8 mouse cellular contexts compared by ENCODE assay signal in genomic region chr3:137952225-137952913, GRCm38 (mm10). TPM values are rescaled to one million over a fixed set of nuclear protein-coding genes. Genes with fewer than 3 reads are reported as not detected.
DNase-seq lines count a peak whose midpoint lies in the region; ATAC-seq lines count a peak whose summit lies in the region.

No protein-coding gene starts in this region.

- no peaks in the 10 kb centered on the region for H3K36me3 ChIP-seq in forebrain, embryonic 14.5 days (ENCODE audit: control insufficient read depth, insufficient read depth, low read length)
- H3K36me3 ChIP-seq in intestine, embryonic 14.5 days (ENCODE audit: control insufficient read depth, insufficient read depth, low read length) = no peaks in the 10 kb centered on the region

- H3K4me3 ChIP-seq in forebrain, embryonic 14.5 days (ENCODE audit: low read depth, low read length) = no peak overlapping the region
- no peak overlapping the region for H3K4me3 ChIP-seq in intestine, embryonic 14.5 days (ENCODE audit: low read depth, low read length)

- peak; percentile 70 for DNase-seq in right cerebral cortex, adult 18-20 months
- no peak for DNase-seq in right cerebral cortex, postnatal 4 days
- DNase-seq in adipocyte (ENCODE audit: low spot score) = peak; percentile 52
- DNase-seq in forebrain, embryonic 14.5 days (ENCODE audit: low spot score) = no peak
- no peak for DNase-seq in intestine, embryonic 14.5 days (ENCODE audit: low spot score)
- peak; percentile 76 for DNase-seq in yolk sac, embryonic 10.5 days (ENCODE audit: low spot score)
- DNase-seq in T-cell, adult 2 months (ENCODE audit: low spot score) = no peak

- 0 out of 2 replicates have a peak, but pooled peaks cover 3% of the 10 kb centered on the region for H3K4me1 ChIP-seq in forebrain, embryonic 14.5 days (ENCODE audit: control insufficient read depth, insufficient read depth, low read length)
- peaks cover 19% of the 10 kb centered on the region; the same call in 1 of the 2 replicates for H3K4me1 ChIP-seq in intestine, embryonic 14.5 days (replicated peaks; ENCODE audit: control insufficient read depth, insufficient read depth, low read length)

- no peaks in the 10 kb centered on the region for H3K9me3 ChIP-seq in forebrain, embryonic 14.5 days (replicated peaks; ENCODE audit: control insufficient read depth, low read length)
- no peaks in the 10 kb centered on the region for H3K9me3 ChIP-seq in intestine, embryonic 14.5 days (ENCODE audit: control insufficient read depth, low read length)

- no peaks in the 10 kb centered on the region for H3K27me3 ChIP-seq in forebrain, embryonic 14.5 days (replicated peaks; ENCODE audit: control insufficient read depth, insufficient read depth, low read length)
- no peaks in the 10 kb centered on the region for H3K27me3 ChIP-seq in intestine, embryonic 14.5 days (replicated peaks; ENCODE audit: control insufficient read depth, insufficient read depth, low read length)

- no peak overlapping the region for H3K9ac ChIP-seq in forebrain, embryonic 14.5 days (ENCODE audit: low read length)
- H3K9ac ChIP-seq in intestine, embryonic 14.5 days (ENCODE audit: low read length) = no peak overlapping the region

- H3K4me2 ChIP-seq in forebrain, embryonic 14.5 days (ENCODE audit: low read length) = no peak overlapping the region
- H3K4me2 ChIP-seq in intestine, embryonic 14.5 days (ENCODE audit: low read length) = no peak overlapping the region

- peak; percentile 33; the same call in 1 of the 2 replicates for ATAC-seq in forebrain, embryonic 14.5 days
- ATAC-seq in intestine, embryonic 14.5 days (replicated peaks; ENCODE audit: low FRiP score, low TSS enrichment, low read depth) = peak; percentile 86
- peak; percentile 54 for ATAC-seq in megakaryocyte progenitor cell, adult 5-6 weeks (replicated peaks; ENCODE audit: poor library complexity)

- WGBS in forebrain, embryonic 14.5 days = 92% methylated on average over 4 of the region's 4 CpGs
- WGBS in intestine, embryonic 14.5 days = 44% methylated on average over 4 of the region's 4 CpGs

- H3K27ac ChIP-seq in forebrain, embryonic 14.5 days (ENCODE audit: low read depth, low read length) = peak overlapping the region; percentile 56; the same call in 1 of the 2 replicates
- H3K27ac ChIP-seq in intestine, embryonic 14.5 days (ENCODE audit: low read depth) = peak overlapping the region; percentile 33; the same call in 1 of the 2 replicates

RNA-seq across cellular contexts. Expression of gene Dapp1, which starts 29.0 kb away (rescaled TPM):
- 2.4 and 4.4 TPM in 2 replicates for polyA plus RNA-seq in forebrain, embryonic 14.5 days (2014; fragmentation: Nextera tagmentation; extraction: Ambion mirVana)
- 14.4 and 14.5 TPM in 2 replicates for polyA plus RNA-seq in intestine, embryonic 14.5 days (2014; fragmentation: Nextera tagmentation; extraction: Ambion mirVana)
- 79.2 and 99.7 TPM in 2 replicates for total RNA-seq in megakaryocyte progenitor cell, adult 5-6 weeks (2015)
- total RNA-seq in megakaryocyte progenitor cell, adult 5-6 weeks (2017) = 129 and 154 TPM in 2 replicates

RNA-seq across cellular contexts. Expression of gene Lamtor3, which starts 34.1 kb away (rescaled TPM):
- 143 and 153 TPM in 2 replicates for polyA plus RNA-seq in forebrain, embryonic 14.5 days (2014; fragmentation: Nextera tagmentation; extraction: Ambion mirVana)
- polyA plus RNA-seq in intestine, embryonic 14.5 days (2014; fragmentation: Nextera tagmentation; extraction: Ambion mirVana) = 106 and 110 TPM in 2 replicates
- 61.3 and 77.5 TPM in 2 replicates for total RNA-seq in megakaryocyte progenitor cell, adult 5-6 weeks (2015)
- total RNA-seq in megakaryocyte progenitor cell, adult 5-6 weeks (2017) = 66.2 and 76.7 TPM in 2 replicates

Comparison
In these comparisons a context has a peak if more than half of its experiments do, and no peak if none do; other contexts are left out.
1. DNase-seq: peak in right cerebral cortex, adult 18-20 months (single experiment), adipocyte (single experiment) and yolk sac, embryonic 10.5 days (single experiment); none in right cerebral cortex, postnatal 4 days (single experiment), forebrain, embryonic 14.5 days (single experiment), intestine, embryonic 14.5 days (single experiment) and T-cell, adult 2 months (single experiment).
2. ATAC-seq: peak in every context shown above with its lines; median percentile 86 in intestine, embryonic 14.5 days; 54 in megakaryocyte progenitor cell, adult 5-6 weeks; 33 in forebrain, embryonic 14.5 days.